ENCODE assay signal across 19 mouse cellular contexts in the genomic region with DNA sequence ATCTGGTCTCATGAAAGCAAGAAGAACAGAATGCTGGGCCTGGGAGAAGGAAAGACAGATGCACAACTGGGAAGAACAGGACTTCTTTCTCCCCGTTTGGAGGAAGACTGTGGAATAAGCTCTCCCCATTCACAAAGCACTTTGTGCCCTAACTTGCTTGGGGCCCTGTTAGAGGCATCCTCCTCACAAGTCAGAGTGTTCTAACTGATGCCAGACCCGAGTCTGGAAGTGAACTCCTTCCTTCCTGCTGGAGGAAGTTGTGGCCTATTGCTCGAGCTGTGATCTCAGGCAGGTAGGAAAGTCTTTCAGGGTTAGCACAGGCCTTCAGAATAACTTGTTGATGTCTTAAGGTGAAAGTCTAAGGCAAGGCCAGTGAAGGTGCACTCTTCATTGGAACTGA. TPM values are rescaled to one million over a fixed set of nuclear protein-coding genes. Genes with fewer than 3 reads are reported as not detected.
DNase-seq lines count a peak whose midpoint lies in the region; ATAC-seq and TF ChIP-seq lines count a peak whose summit lies in the region.
"Had no signal": no experiment of that assay in that cellular context is flagged by ENCODE, and none has a peak within 500 bp of the region (broad histone marks: within the 10 kb centered on the region; RNA-seq: fewer than 3 reads in every experiment).

No protein-coding gene starts in this region.

- peaks cover 18% of the 10 kb centered on the region; the same call in 1 of the 2 replicates for H3K4me1 ChIP-seq in spleen, adult 2 months (ENCODE audit: control insufficient read depth, insufficient read depth, insufficient read length)
- H3K4me1 ChIP-seq: embryonic facial prominence, embryonic 15.5 days; forebrain, embryonic 10.5 days; forebrain, embryonic 15.5 days; hindbrain, embryonic 10.5 days had no signal

- H3K4me3 ChIP-seq in spleen, adult 2 months (ENCODE audit: extremely low read depth, insufficient read depth, insufficient read length), result no peak overlapping the region
- H3K4me3 ChIP-seq: embryonic facial prominence, embryonic 15.5 days; erythroblast, embryonic 14.5 days; forebrain, embryonic 10.5 days; forebrain, embryonic 15.5 days; hindbrain, embryonic 10.5 days had no signal

- TF ChIP-seq POLR2A in spleen, adult 2 months (IDR thresholded peaks at IDR 0.05; ENCODE audit: low read depth, low read length), result no peak

- TF ChIP-seq CTCF in spleen, adult 2 months (IDR thresholded peaks at IDR 0.05; ENCODE audit: extremely low read depth, insufficient read depth, insufficient read length, insufficient replicate concordance), result no peak

- no peak for DNase-seq in spleen, adult 2 months (ENCODE audit: low read depth in 1 of 2, low spot score in 2 of 2)
- no peak for DNase-seq in spleen, postnatal 4 days (ENCODE audit: low spot score in 2 of 2)
- DNase-seq in thymus, postnatal 4 days, result peak; percentile 23
- DNase-seq in thymus, postnatal 36 days, result no peak
- DNase-seq in testis, postnatal 10 days (ENCODE audit: low spot score), result no peak
- no peak for DNase-seq in cerebellum, adult 9-11 months
- DNase-seq: adrenal gland, adult 8-10 months; adrenal gland, postnatal 36 days; cerebellum, adult 2 months; cerebellum, postnatal 14 days; embryo, embryonic 11 days; heart, adult 18-20 months had no signal

- H3K36me3 ChIP-seq in spleen, adult 2 months (ENCODE audit: control insufficient read depth, insufficient read depth, low read length), result no peaks in the 10 kb centered on the region
- H3K36me3 ChIP-seq: forebrain, embryonic 15.5 days had no signal

- 16% methylated on average over 3 of the region's 3 CpGs for WGBS in spleen, adult 2 months

- peak; percentile 49 for ATAC-seq in activated CD4-positive, CD25-positive, alpha-beta regulatory T cell, adult 4 months
- ATAC-seq: forebrain, embryonic 15.5 days had no signal

- H3K27ac ChIP-seq in spleen, adult 2 months (ENCODE audit: insufficient read depth, low read length), result peak overlapping the region; percentile 74
- H3K27ac ChIP-seq: embryonic facial prominence, embryonic 15.5 days; forebrain, embryonic 10.5 days; forebrain, embryonic 15.5 days; hindbrain, embryonic 10.5 days; hindbrain, embryonic 14.5 days had no signal

- no peaks in the 10 kb centered on the region for H3K27me3 ChIP-seq in spleen, adult 2 months (ENCODE audit: control insufficient read depth, insufficient read depth, low read length)
- H3K27me3 ChIP-seq: embryonic facial prominence, embryonic 15.5 days; forebrain, embryonic 15.5 days had no signal

RNA-seq across cellular contexts. Expression of gene Pak6, which starts 20.2 kb away (rescaled TPM):
- polyA plus RNA-seq in spleen, adult 2 months (2012; rRNA removed), result 0.33 and 0.45 TPM in 2 replicates
- polyA plus RNA-seq in activated CD4-positive, CD25-positive, alpha-beta regulatory T cell, adult 4 months (2017; shearing (Covaris generic)), result not detected

RNA-seq across cellular contexts. Expression of gene Bub1b, which starts 44.9 kb away (rescaled TPM):
- polyA plus RNA-seq in spleen, adult 2 months (2012; rRNA removed), result 5.0 and 5.7 TPM in 2 replicates
- 10 to 100 TPM; 11.4 to 18.8 TPM for polyA plus RNA-seq in activated CD4-positive, CD25-positive, alpha-beta regulatory T cell, adult 4 months (2017; shearing (Covaris generic))
